Mouse (Mus musculus): ENCODE measurements around the gene Utp15. TPM values are rescaled to one million over a fixed set of nuclear protein-coding genes. Genes with fewer than 3 reads are reported as not detected.

The Utp15 gene
- polyA plus RNA-seq, 1 experiment from 2014 or later: 9.5 TPM

- WGBS: 50% methylated on average over 2 of the region's 2 CpGs
- no peak overlapping the region for H3K9ac ChIP-seq (ENCODE audit: low read length)
Observed at GRCm38 (mm10) chr13:98226225-98226624, 36.6 kb downstream of the Utp15 start.

GRCm38 (mm10) chr13:98222848-98223247 lies 40.0 kb downstream of the Utp15 start:
- TF ChIP-seq EP300 (optimal IDR thresholded peaks at IDR 0.05) (no peak), CTCF (IDR thresholded peaks at IDR 0.05; ENCODE audit: low read depth) (peak; percentile 92)
- no peaks in the 10 kb centered on the region for H3K27me3 ChIP-seq (ENCODE audit: control insufficient read depth, insufficient read depth, low read length)
- peak; percentile 45 for DNase-seq (ENCODE audit: low spot score)
- H3K9ac ChIP-seq (ENCODE audit: low read length): no peak overlapping the region
- no peaks in the 10 kb centered on the region for H3K9me3 ChIP-seq (ENCODE audit: control insufficient read depth, low read length)
- H3K4me2 ChIP-seq (replicated peaks; ENCODE audit: low read depth): no peak overlapping the region
- H3K4me1 ChIP-seq (replicated peaks; ENCODE audit: control insufficient read depth, insufficient read depth): no peaks in the 10 kb centered on the region
- WGBS: 30% methylated on average over 12 of the region's 12 CpGs
- H3K4me3 ChIP-seq (ENCODE audit: low read depth, low read length): no peak overlapping the region
- H3K27ac ChIP-seq (replicated peaks): no peak overlapping the region
- no peaks in the 10 kb centered on the region for H3K36me3 ChIP-seq (ENCODE audit: control insufficient read depth, insufficient read depth, low read length)
- ATAC-seq (ENCODE audit: low FRiP score, low TSS enrichment): peak; percentile 54; the same call in 1 of the 2 replicates

More at GRCm38 (mm10) chr13:98226225-98226624, 36.6 kb downstream of the Utp15 start:
- Histone ChIP-seq H3K4me3 (ENCODE audit: low read depth, low read length) (no peak overlapping the region), H3K36me3 (ENCODE audit: control insufficient read depth, insufficient read depth, low read length) (no peaks in the 10 kb centered on the region), H3K27me3 (ENCODE audit: control insufficient read depth, insufficient read depth, low read length) (no peaks in the 10 kb centered on the region), H3K9me3 (ENCODE audit: control insufficient read depth, low read length) (no peaks in the 10 kb centered on the region), H3K4me1 (replicated peaks; ENCODE audit: control insufficient read depth, insufficient read depth) (no peaks in the 10 kb centered on the region), H3K27ac (replicated peaks) (no peak overlapping the region), H3K4me2 (replicated peaks; ENCODE audit: low read depth) (no peak overlapping the region)
- ATAC-seq (ENCODE audit: low FRiP score, low TSS enrichment) (no peak), DNase-seq (ENCODE audit: low spot score) (no peak)
- TF ChIP-seq CTCF (IDR thresholded peaks at IDR 0.05; ENCODE audit: low read depth): no peak
- no peak for TF ChIP-seq EP300 (optimal IDR thresholded peaks at IDR 0.05)

- no peak overlapping the region for H3K4me2 ChIP-seq (replicated peaks; ENCODE audit: low read depth)
- H3K4me1 ChIP-seq (replicated peaks; ENCODE audit: control insufficient read depth, insufficient read depth): no peaks in the 10 kb centered on the region
- H3K9me3 ChIP-seq (ENCODE audit: control insufficient read depth, low read length): no peaks in the 10 kb centered on the region
- H3K36me3 ChIP-seq (ENCODE audit: control insufficient read depth, insufficient read depth, low read length): no peaks in the 10 kb centered on the region
- H3K27ac ChIP-seq (replicated peaks): no peak overlapping the region
- DNase-seq (ENCODE audit: low spot score): no peak
- H3K27me3 ChIP-seq (ENCODE audit: control insufficient read depth, insufficient read depth, low read length): no peaks in the 10 kb centered on the region
- TF ChIP-seq EP300 (optimal IDR thresholded peaks at IDR 0.05) (no peak), CTCF (IDR thresholded peaks at IDR 0.05; ENCODE audit: low read depth) (no peak)
- no peak overlapping the region for H3K4me3 ChIP-seq (ENCODE audit: low read depth, low read length)
- 81% methylated on average over 7 of the region's 7 CpGs for WGBS
- ATAC-seq (ENCODE audit: low FRiP score, low TSS enrichment): no peak
- H3K9ac ChIP-seq (ENCODE audit: low read length): no peak overlapping the region
Observed at GRCm38 (mm10) chr13:98210137-98210536, 52.7 kb downstream of the Utp15 start.

- Histone ChIP-seq H3K9ac (ENCODE audit: low read length) (no peak overlapping the region), H3K27me3 (ENCODE audit: control insufficient read depth, insufficient read depth, low read length) (no peaks in the 10 kb centered on the region), H3K9me3 (ENCODE audit: control insufficient read depth, low read length) (no peaks in the 10 kb centered on the region), H3K36me3 (ENCODE audit: control insufficient read depth, insufficient read depth, low read length) (no peaks in the 10 kb centered on the region), H3K4me1 (replicated peaks; ENCODE audit: control insufficient read depth, insufficient read depth) (no peaks in the 10 kb centered on the region), H3K27ac (replicated peaks) (no peak overlapping the region), H3K4me3 (ENCODE audit: low read depth, low read length) (no peak overlapping the region), H3K4me2 (replicated peaks; ENCODE audit: low read depth) (no peak overlapping the region)
- TF ChIP-seq CTCF (IDR thresholded peaks at IDR 0.05; ENCODE audit: low read depth) (peak; percentile 67), EP300 (optimal IDR thresholded peaks at IDR 0.05) (no peak)
- WGBS: 43% methylated on average over 9 of the region's 9 CpGs
- ATAC-seq (ENCODE audit: low FRiP score, low TSS enrichment) (no peak), DNase-seq (ENCODE audit: low spot score) (no peak)
Observed at GRCm38 (mm10) chr13:98208842-98209241, 54.0 kb downstream of the Utp15 start.

- peak overlapping the region; percentile 91 for H3K4me2 ChIP-seq (replicated peaks; ENCODE audit: low read depth)
- TF ChIP-seq CTCF (IDR thresholded peaks at IDR 0.05; ENCODE audit: low read depth) (no peak), EP300 (optimal IDR thresholded peaks at IDR 0.05) (no peak)
- H3K27ac ChIP-seq (replicated peaks): peak overlapping the region; percentile 90
- no peaks in the 10 kb centered on the region for H3K27me3 ChIP-seq (ENCODE audit: control insufficient read depth, insufficient read depth, low read length)
- peak overlapping the region; percentile 75 for H3K9ac ChIP-seq (ENCODE audit: low read length)
- no peaks in the 10 kb centered on the region for H3K36me3 ChIP-seq (ENCODE audit: control insufficient read depth, insufficient read depth, low read length)
- WGBS: 5% methylated on average over 13 of the region's 13 CpGs
- ATAC-seq (ENCODE audit: low FRiP score, low TSS enrichment) (no peak), DNase-seq (ENCODE audit: low spot score) (no peak)
- no peaks in the 10 kb centered on the region for H3K4me1 ChIP-seq (replicated peaks; ENCODE audit: control insufficient read depth, insufficient read depth)
- H3K9me3 ChIP-seq (ENCODE audit: control insufficient read depth, low read length): no peaks in the 10 kb centered on the region
- H3K4me3 ChIP-seq (ENCODE audit: low read depth, low read length): peak overlapping the region; percentile 66
Observed at GRCm38 (mm10) chr13:98206546-98206870, 56.3 kb downstream of the Utp15 start.

GRCm38 (mm10) chr13:98205771-98206545 lies 56.9 kb downstream of the Utp15 start, which contains the start of gene Arhgef28:
Gene Arhgef28 (minus strand): TSS chr13:98206439.
- peak within 1 kb of the TSS; percentile 90 for H3K27ac ChIP-seq (replicated peaks)
- peak within 1 kb of the TSS; percentile 66 for H3K4me3 ChIP-seq (ENCODE audit: low read depth, low read length)
- peak; percentile 92 for DNase-seq (ENCODE audit: low spot score)
- TF ChIP-seq CTCF (IDR thresholded peaks at IDR 0.05; ENCODE audit: low read depth) (peak; percentile 72), EP300 (optimal IDR thresholded peaks at IDR 0.05) (no peak)
- no peaks in the 10 kb centered on the region for H3K27me3 ChIP-seq (ENCODE audit: control insufficient read depth, insufficient read depth, low read length)
- peak; percentile 92 for ATAC-seq (ENCODE audit: low FRiP score, low TSS enrichment)
- H3K4me2 ChIP-seq (replicated peaks; ENCODE audit: low read depth): peak within 1 kb of the TSS; percentile 91
- H3K9ac ChIP-seq (ENCODE audit: low read length): peak within 1 kb of the TSS; percentile 75
- under 1% methylated on average over 43 of the region's 76 CpGs for WGBS
- H3K4me1 ChIP-seq (replicated peaks; ENCODE audit: control insufficient read depth, insufficient read depth): no peaks in the 10 kb centered on the region
- no peaks in the 10 kb centered on the region for H3K9me3 ChIP-seq (ENCODE audit: control insufficient read depth, low read length)
- no peaks in the 10 kb centered on the region for H3K36me3 ChIP-seq (ENCODE audit: control insufficient read depth, insufficient read depth, low read length)
